Mouse (Mus musculus): Measurements from ENCODE around the gene Upk3b. TPM values are rescaled to one million over a fixed set of nuclear protein-coding genes. Genes with fewer than 3 reads are reported as not detected.

Gene Upk3b
- total and polyA plus RNA-seq, 2 experiments from 2014 or later, result not detected

DNA sequence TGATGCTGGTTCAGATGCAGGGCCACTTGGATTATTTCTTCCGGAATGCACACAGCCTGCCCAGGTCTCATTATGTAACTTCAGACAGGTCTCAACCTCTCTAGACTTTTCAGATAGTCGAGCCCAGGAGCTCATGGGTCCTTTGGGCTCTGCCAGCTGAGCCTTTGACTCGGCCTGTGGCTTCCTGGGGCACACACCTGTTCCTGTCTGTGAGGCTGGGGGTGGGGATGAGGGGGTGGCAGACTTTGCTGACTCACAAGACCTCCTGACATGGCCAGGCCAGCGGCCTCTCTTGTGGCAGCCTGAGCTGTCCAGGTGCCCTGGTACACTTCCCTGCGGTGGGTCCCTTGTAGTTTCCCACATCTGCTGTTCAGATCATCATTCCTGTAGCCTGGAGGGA is 53.6 kb downstream of the Upk3b start:
- H3K27ac ChIP-seq (ENCODE audit: low read depth, low read length), result no peak overlapping the region
- no peaks in the 10 kb centered on the region for H3K9me3 ChIP-seq (ENCODE audit: low read length)
- no peak overlapping the region for H3K9ac ChIP-seq (replicated peaks; ENCODE audit: low read length, poor library complexity, severe bottlenecking)
- WGBS, result 63% methylated on average over 5 of the region's 5 CpGs
- no peak overlapping the region for H3K4me3 ChIP-seq (ENCODE audit: low read depth, low read length)
- ATAC-seq (ENCODE audit: low FRiP score) (no peak), DNase-seq (ENCODE audit: low spot score) (no peak)
- TF ChIP-seq CTCF (IDR thresholded peaks at IDR 0.05), result no peak
- H3K36me3 ChIP-seq (ENCODE audit: insufficient read depth, low read length), result peaks cover 12% of the 10 kb centered on the region
- no peak overlapping the region for H3K4me2 ChIP-seq (ENCODE audit: low read depth, low read length, poor library complexity, severe bottlenecking)
- no peaks in the 10 kb centered on the region for H3K27me3 ChIP-seq (ENCODE audit: insufficient read depth, low read length)
- no peaks in the 10 kb centered on the region for H3K4me1 ChIP-seq (ENCODE audit: insufficient read depth, low read length)

DNA sequence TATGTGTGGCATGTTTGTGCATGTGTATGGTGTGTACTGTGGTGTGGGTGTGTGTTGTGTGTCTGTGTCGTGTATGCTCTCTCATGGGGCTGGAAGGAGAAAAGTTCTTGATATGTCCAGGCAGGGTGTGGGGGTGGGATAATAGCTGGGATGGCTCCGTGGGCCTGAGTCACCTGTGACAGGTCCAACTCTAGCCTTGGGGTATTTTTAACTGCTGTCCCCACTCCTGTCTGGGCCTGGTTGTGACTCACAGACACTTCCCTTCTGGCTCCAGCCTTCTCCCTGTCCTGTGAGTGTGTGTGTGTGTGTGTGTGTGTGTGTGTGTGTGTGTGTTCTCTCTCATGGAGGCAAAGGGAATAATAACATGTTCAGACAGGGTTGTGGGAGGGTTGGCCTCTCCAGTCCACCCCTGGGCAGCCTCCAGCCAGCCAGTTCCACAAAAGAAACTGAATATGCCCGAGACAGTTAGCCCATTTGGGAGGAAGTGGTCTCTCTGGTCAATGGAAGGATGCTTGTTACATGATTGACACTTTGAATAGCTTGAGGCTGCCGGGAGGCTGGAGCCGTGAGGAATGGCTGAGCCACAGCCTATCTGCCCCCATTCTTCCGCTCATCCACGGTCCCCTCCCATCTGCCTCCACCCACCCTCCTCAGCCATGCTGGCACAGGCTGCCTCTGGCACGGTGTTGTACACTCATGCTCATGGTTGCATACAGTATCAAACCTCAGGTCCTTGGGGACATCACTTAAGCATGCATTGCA is 56.1 kb downstream of the Upk3b start:
- ATAC-seq (ENCODE audit: low FRiP score), result no peak
- H3K4me3 ChIP-seq (ENCODE audit: low read depth, low read length), result no peak overlapping the region
- no peak overlapping the region for H3K9ac ChIP-seq (replicated peaks; ENCODE audit: low read length, poor library complexity, severe bottlenecking)
- no peaks in the 10 kb centered on the region for H3K27me3 ChIP-seq (ENCODE audit: insufficient read depth, low read length)
- H3K36me3 ChIP-seq (ENCODE audit: insufficient read depth, low read length), result peaks cover 15% of the 10 kb centered on the region
- no peak for TF ChIP-seq CTCF (IDR thresholded peaks at IDR 0.05)
- H3K4me1 ChIP-seq (ENCODE audit: insufficient read depth, low read length), result no peaks in the 10 kb centered on the region
- 43% methylated on average over 8 of the region's 8 CpGs for WGBS
- no peak overlapping the region for H3K27ac ChIP-seq (ENCODE audit: low read depth, low read length)
- H3K9me3 ChIP-seq (ENCODE audit: low read length), result no peaks in the 10 kb centered on the region
- H3K4me2 ChIP-seq (ENCODE audit: low read depth, low read length, poor library complexity, severe bottlenecking), result no peak overlapping the region
- peak; percentile 0 for DNase-seq (ENCODE audit: low spot score)

DNA sequence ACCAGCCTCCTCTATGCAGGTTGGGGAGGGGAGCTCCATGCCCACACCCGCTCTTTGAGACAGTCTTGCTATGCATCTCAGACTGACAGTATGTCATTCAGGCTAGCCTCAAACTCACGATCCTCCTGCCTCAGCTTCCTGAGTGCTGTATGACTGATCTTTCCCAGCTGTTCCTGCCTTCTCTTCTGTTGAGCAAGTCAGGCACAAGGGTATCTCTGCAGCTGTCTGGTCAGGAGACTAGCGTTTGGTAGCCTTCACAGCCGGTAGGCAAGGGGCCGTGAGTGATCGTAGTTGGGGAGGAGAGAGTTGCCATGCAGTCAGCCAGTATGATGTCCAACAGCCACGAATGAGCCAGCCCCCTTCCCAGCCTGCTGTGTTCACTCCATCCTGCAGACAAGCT is 56.8 kb downstream of the Upk3b start:
- Histone ChIP-seq H3K4me3 (ENCODE audit: low read depth, low read length) (no peak overlapping the region), H3K9me3 (ENCODE audit: low read length) (no peaks in the 10 kb centered on the region), H3K4me1 (ENCODE audit: insufficient read depth, low read length) (no peaks in the 10 kb centered on the region), H3K27ac (ENCODE audit: low read depth, low read length) (no peak overlapping the region), H3K36me3 (ENCODE audit: insufficient read depth, low read length) (peaks cover 15% of the 10 kb centered on the region), H3K27me3 (ENCODE audit: insufficient read depth, low read length) (no peaks in the 10 kb centered on the region), H3K9ac (replicated peaks; ENCODE audit: low read length, poor library complexity, severe bottlenecking) (no peak overlapping the region), H3K4me2 (ENCODE audit: low read depth, low read length, poor library complexity, severe bottlenecking) (no peak overlapping the region)
- ATAC-seq (ENCODE audit: low FRiP score) (no peak), DNase-seq (ENCODE audit: low spot score) (no peak)
- WGBS, result 66% methylated on average over 7 of the region's 7 CpGs
- no peak for TF ChIP-seq CTCF (IDR thresholded peaks at IDR 0.05)

Other genes starting within 250 kb of the Upk3b start
- 85.2 and 123 TPM in 2 replicates for gene Srrm3, start 231.6 kb upstream of the Upk3b start, total RNA-seq (2014; rRNA removed)
- gene Srrm3, start 231.6 kb upstream of the Upk3b start, polyA plus RNA-seq (2015; fragmentation: Nextera tagmentation; extraction: Ambion mirVana), result 52.5 and 58.8 TPM in 2 replicates
- 26.2 and 28.8 TPM in 2 replicates for gene Hspb1, start 150.6 kb upstream of the Upk3b start, total RNA-seq (2014; rRNA removed)
- gene Hspb1, start 150.6 kb upstream of the Upk3b start, polyA plus RNA-seq (2015; fragmentation: Nextera tagmentation; extraction: Ambion mirVana), result 19.2 and 19.3 TPM in 2 replicates
- 357 and 411 TPM in 2 replicates for gene Ywhag, start 103.9 kb upstream of the Upk3b start, total RNA-seq (2014; rRNA removed)
- gene Ywhag, start 103.9 kb upstream of the Upk3b start, polyA plus RNA-seq (2015; fragmentation: Nextera tagmentation; extraction: Ambion mirVana), result 906 and 919 TPM in 2 replicates
- gene Ssc4d, start 64.0 kb upstream of the Upk3b start, total RNA-seq (2014; rRNA removed), result 8.0 and 8.9 TPM in 2 replicates
- 3.6 TPM in 2 replicates for gene Ssc4d, start 64.0 kb upstream of the Upk3b start, polyA plus RNA-seq (2015; fragmentation: Nextera tagmentation; extraction: Ambion mirVana)
- 0.99 TPM in 1 of 2 replicates, not detected in the other for gene Zp3, start 58.4 kb upstream of the Upk3b start, total RNA-seq (2014; rRNA removed)
- gene Zp3, start 58.4 kb upstream of the Upk3b start, polyA plus RNA-seq (2015; fragmentation: Nextera tagmentation; extraction: Ambion mirVana), result 0.21 and 0.27 TPM in 2 replicates
- 22.3 and 25.4 TPM in 2 replicates for gene Dtx2, start 43.7 kb upstream of the Upk3b start, total RNA-seq (2014; rRNA removed)
- 20.1 and 20.5 TPM in 2 replicates for gene Dtx2, start 43.7 kb upstream of the Upk3b start, polyA plus RNA-seq (2015; fragmentation: Nextera tagmentation; extraction: Ambion mirVana)
- gene Upk3bl, start 16.0 kb downstream of the Upk3b start, total RNA-seq (2014; rRNA removed), result not detected in 2 replicates
- not detected in 2 replicates for gene Upk3bl, start 16.0 kb downstream of the Upk3b start, polyA plus RNA-seq (2015; fragmentation: Nextera tagmentation; extraction: Ambion mirVana)
- 30.6 and 31.3 TPM in 2 replicates for gene Rasa4, start 45.4 kb downstream of the Upk3b start, total RNA-seq (2014; rRNA removed)
- 26.8 and 29.6 TPM in 2 replicates for gene Rasa4, start 45.4 kb downstream of the Upk3b start, polyA plus RNA-seq (2015; fragmentation: Nextera tagmentation; extraction: Ambion mirVana)
- 129 and 142 TPM in 2 replicates for gene Polr2j, start 78.1 kb downstream of the Upk3b start, total RNA-seq (2014; rRNA removed)
- 230 and 237 TPM in 2 replicates for gene Polr2j, start 78.1 kb downstream of the Upk3b start, polyA plus RNA-seq (2015; fragmentation: Nextera tagmentation; extraction: Ambion mirVana)
- gene Lrwd1, start 97.6 kb downstream of the Upk3b start, total RNA-seq (2014; rRNA removed), result 25.4 and 33.2 TPM in 2 replicates
- gene Lrwd1, start 97.6 kb downstream of the Upk3b start, polyA plus RNA-seq (2015; fragmentation: Nextera tagmentation; extraction: Ambion mirVana), result 16.3 and 16.5 TPM in 2 replicates
- gene Alkbh4, start 97.7 kb downstream of the Upk3b start, total RNA-seq (2014; rRNA removed), result 16.7 and 21.2 TPM in 2 replicates
- gene Alkbh4, start 97.7 kb downstream of the Upk3b start, polyA plus RNA-seq (2015; fragmentation: Nextera tagmentation; extraction: Ambion mirVana), result 15.0 and 17.6 TPM in 2 replicates
- gene Orai2, start 132.2 kb downstream of the Upk3b start, total RNA-seq (2014; rRNA removed), result 108 and 136 TPM in 2 replicates
- gene Orai2, start 132.2 kb downstream of the Upk3b start, polyA plus RNA-seq (2015; fragmentation: Nextera tagmentation; extraction: Ambion mirVana), result 68.8 and 70.8 TPM in 2 replicates
- gene Prkrip1, start 160.5 kb downstream of the Upk3b start, total RNA-seq (2014; rRNA removed), result 7.9 and 24.0 TPM in 2 replicates
- gene Prkrip1, start 160.5 kb downstream of the Upk3b start, polyA plus RNA-seq (2015; fragmentation: Nextera tagmentation; extraction: Ambion mirVana), result 64.9 and 68.9 TPM in 2 replicates
- gene Sh2b2, start 208.1 kb downstream of the Upk3b start, total RNA-seq (2014; rRNA removed), result 51.2 and 58.0 TPM in 2 replicates
- 20.9 and 21.6 TPM in 2 replicates for gene Sh2b2, start 208.1 kb downstream of the Upk3b start, polyA plus RNA-seq (2015; fragmentation: Nextera tagmentation; extraction: Ambion mirVana)

All from midbrain, postnatal 0 days (tissue).